Mouse (Mus musculus) heart, postnatal 25 days (tissue): ENCODE measurements at regions not wholly inside any gene's neighbourhood (a gene's known extent, or its start where the extent isn't known, plus 50 kb on each side); places are given as distances from the start of the nearest gene placed in this dataset.

ENCODE experiments used
- DNase-seq: peaks from one replicate; pipeline ENCODE4 v3.0.0; 2022; ENCODE audit warnings: low spot score
- intact Hi-C: fragments of 180-260 bp; cut with DNase I; formaldehyde crosslinking; loops from one replicate; pipeline ENCODE4 v1.15.1; 2025

DNA sequence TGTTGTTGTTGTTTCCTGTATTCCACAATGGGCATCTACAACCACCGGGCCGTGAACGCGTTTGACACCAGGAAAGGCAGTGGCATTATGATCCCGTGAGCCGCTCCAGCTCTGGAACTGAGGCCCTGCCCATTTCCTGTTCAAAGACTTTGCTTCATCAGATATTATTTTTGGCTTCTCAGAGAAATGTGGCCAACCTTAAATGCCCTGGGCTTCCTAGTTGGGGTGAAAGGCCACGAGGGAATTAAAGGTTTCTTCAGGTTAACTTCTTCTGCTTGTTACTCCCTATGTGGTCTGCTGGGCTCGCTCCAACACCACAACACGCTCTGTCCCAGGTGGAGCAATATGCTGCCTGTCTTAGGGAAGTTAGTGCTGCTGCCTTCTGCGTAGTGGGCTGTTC, 249.8 kb downstream of the Cog6 start:
- no peak for DNase-seq
- intact Hi-C loops, result no loop called here

DNA sequence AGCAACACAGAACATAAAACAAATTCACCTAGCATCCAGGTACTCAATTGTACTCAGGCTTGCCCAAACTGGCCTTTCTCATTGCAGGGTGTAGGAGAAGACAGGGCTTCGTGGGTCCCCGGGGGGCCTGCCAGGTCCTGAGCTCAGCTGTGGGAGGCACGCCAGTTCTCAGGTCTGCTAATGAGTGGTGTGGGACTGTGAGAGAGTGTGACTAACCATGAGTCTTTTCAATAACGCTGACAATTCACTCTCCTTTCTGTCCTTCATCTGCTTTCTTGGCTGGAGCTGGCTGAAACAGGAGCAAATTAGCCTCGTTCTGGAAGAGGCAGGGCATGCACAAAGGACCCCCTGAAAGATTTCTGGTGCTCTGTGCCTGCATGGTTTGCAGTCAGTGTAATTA, 250.2 kb downstream of the Cog6 start:
- intact Hi-C loops, result no loop called here
- DNase-seq, result no peak

DNA sequence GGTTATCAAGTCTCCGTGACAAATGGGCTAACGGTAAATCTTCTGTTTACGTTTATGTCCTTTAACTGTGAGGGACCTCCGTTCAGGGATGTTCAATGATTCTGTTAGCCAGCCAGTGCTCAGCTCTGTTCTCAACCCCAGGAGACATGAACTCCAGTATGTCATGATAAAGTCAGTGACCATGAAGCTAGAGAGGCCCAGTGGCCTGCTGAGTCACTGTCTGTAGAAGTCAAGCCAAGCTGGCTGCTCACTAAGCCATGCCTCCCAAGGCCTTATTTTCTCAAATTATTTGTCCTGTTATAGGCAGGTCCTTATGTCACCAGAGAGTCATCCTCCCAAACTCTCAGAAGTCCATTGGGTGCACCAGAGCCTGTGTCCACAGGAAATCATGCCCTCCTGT, 252.9 kb downstream of the Cog6 start:
- intact Hi-C loops, result loop anchor here (5.0 kb wide), 1 partner anchor 78 kb away; no protein-coding TSS in a partner anchor

DNA sequence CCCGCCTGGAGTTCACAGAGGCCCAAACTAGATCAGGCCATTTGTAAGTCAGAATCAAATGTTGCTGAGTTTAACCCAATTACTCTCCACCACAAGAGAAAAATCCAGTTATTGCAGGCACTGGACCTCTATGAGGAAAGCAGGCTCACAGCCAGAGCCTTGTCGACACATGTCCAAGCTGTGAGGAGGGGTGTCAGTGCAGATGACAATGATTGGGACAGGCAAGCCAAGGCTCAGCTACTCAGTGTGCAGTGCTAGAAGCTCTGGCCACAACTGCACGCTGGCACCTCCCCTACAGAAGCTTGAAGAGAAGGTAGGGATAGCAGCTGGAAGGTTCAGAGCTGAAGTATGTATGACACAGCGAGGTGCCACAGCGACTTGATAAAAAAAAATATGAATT, 253.4 kb downstream of the Cog6 start:
- intact Hi-C loops, result loop anchor here (5.0 kb wide), 1 partner anchor 79 kb away; no protein-coding TSS in a partner anchor
- DNase-seq, result no peak

More for the DNA sequence above, 252.9 kb downstream of the Cog6 start:
- peak; percentile 15 for DNase-seq

DNA sequence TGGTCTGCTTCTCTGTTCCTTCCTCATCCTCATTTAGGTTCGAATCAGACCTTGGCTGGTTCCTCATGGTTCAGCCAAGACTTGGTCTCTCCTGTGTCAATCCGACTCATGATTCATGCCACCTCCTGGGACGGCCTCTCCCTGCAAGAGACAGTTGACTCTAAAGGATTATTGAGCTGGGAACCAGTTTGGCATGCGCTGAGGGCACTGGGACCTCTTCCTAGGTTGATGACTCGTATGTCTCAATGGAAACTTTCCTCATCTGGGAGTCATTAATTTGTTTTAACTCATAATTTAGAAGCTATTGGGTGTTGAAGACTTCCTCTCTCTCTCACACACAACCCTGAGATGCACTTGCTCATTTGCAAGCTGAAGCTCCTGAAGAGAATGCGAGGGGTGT, 254.5 kb downstream of the Cog6 start:
- DNase-seq, result no peak
- intact Hi-C loops, result loop anchor here (5.0 kb wide), 1 partner anchor 80 kb away; no protein-coding TSS in a partner anchor

DNA sequence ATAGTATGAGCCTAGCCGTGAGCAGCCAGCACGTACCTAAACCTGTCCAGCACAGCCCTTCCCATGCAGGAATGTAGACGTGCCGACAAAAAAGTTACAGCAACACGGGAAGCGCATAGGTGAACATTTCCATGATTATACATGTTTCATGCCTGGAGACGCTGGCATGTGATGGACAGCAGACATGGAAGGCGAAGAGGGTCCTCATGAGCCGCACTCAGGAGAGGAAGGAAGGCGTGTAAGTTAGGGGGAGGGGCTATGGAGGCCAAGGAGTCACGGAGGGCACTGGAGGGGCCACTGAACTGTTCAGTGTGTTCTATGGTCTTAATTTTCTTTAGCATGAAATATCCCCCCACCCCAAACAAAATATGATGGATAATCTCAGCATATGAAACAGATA, 257.2 kb downstream of the Cog6 start:
- DNase-seq, result no peak
- intact Hi-C loops, result loop anchor here (2.0 to 5.0 kb wide), 3 partner anchors 82 to 497 kb away; no protein-coding TSS in a partner anchor

DNA sequence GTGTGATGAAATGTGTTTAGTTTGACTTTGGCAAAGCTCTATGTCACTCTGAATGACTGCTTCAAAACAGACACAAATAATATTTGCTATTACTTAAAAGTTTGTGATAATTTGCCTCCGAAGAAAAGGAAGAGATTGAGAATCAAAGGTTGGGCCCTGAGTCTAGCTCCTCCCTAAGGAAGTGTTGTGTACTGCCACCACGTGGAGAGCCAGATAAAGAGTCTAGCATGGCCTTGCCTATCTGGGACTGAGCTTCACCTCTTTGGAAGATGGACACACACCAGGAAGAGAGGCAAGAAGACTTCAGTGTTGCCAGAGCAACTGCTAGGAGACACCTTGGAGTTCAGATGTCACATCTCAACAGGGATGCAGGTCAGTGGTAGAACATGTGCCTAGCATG, 258.5 kb downstream of the Cog6 start:
- DNase-seq, result peak; percentile 15
- intact Hi-C loops, result loop anchor here (2.0 to 5.0 kb wide), 2 partner anchors 126 to 496 kb away; no protein-coding TSS in a partner anchor

DNA sequence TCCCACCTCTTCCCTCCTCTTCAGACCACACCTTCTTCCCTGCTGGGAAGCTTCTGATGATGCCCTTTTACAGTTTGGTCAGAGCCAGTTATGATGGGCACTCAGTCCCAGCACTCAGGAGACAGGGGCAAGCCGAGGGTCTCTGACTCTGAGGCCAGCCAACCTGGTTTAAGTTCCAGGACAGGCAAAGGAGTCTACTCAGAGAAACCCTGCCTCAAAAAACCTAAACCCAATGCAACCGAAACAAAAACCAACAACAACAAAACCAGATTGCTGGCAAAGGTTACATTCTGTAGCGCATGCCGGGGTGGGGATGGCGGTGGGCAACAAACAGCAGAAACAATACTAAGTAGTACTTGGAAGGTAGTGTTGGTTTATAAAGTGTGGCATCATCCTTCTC, 260.2 kb downstream of the Cog6 start:
- intact Hi-C loops, result loop anchor here (5.0 kb wide), 1 partner anchor 125 kb away; no protein-coding TSS in a partner anchor
- DNase-seq, result no peak

DNA sequence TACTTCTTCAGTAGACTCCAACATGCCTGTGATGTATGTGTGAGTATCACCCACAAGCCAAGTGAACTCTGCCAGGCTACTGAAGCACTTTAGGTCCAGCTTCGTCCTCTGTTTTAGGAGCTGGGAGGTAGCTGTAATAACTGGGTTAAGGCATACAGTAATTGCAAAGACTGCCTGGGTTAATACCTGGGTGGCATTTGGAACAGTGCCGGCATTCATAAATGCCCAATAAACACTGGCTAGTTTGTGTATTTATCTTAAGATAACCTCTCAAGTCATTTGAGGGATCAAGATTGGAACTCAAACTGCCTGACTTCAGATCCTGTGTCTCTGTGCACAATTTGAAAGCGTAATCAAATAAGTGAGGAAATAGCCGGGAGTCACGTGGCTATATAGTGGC, 261.0 kb downstream of the Cog6 start:
- DNase-seq, result no peak
- intact Hi-C loops, result loop anchor here (5.0 kb wide), 1 partner anchor 124 kb away; no protein-coding TSS in a partner anchor

DNA sequence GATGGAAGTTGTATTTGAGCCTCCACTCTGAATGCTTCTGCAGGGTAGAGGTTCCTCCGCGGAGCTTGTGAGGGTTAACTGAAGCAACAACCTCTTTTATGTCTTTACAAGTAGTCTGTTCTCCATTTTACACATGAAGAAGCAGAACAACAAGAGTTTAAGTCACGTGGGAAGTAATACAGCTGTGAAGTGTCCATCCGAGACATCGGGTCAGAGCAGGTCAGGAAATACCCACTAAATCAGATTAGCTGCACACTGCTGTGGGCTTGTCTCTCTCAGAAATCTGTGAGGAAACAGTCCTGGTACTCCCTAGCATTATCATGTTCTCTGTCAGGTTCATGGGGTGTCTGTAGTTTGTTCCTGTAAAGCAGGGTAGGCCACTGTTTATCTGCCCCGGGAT, 262.1 kb downstream of the Cog6 start:
- intact Hi-C loops, result loop anchor here (5.0 kb wide), 1 partner anchor 123 kb away; no protein-coding TSS in a partner anchor
- DNase-seq, result no peak

DNA sequence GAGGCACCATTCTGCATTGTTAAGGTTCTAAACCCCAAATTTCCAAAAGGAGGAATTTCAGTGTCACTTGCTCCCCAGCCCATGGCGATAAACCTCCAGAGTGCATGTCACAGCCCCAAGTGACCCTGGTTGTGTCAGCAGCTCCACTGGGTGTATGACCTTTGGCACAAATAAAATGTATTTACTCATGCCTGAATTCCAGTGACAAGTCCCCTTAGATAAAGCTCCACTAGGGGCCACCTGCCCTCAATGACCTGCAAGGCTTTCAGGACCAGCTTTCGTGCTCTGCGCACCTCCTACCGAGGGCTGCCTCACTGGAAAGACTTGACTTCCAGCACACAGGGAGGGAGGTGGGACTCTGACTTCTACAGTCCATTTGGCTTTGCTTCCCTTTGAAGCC, 262.6 kb downstream of the Cog6 start:
- intact Hi-C loops, result no loop called here

DNA sequence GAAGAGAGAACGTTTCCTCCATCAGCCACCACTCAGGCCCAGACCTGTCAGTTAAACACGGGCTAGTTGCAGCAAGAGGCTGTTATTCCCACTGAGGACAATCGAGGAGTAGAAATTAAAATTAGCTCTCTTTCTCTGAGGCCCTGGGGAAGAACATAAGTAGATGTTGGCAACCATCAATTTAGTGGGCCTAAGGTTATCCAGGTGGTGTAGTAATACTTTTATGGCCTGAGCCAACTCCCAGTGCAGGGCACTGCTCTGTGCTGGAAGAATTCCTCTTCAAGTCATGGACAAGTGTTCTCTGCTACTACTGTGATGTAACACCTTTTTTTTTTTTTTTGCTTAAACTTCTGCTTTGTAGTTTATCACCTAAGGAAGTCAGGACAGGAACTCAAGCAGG, 270.1 kb downstream of the Cog6 start:
- intact Hi-C loops, result no loop called here
- no peak for DNase-seq

More for the DNA sequence above, 262.6 kb downstream of the Cog6 start:
- DNase-seq, result no peak

DNA sequence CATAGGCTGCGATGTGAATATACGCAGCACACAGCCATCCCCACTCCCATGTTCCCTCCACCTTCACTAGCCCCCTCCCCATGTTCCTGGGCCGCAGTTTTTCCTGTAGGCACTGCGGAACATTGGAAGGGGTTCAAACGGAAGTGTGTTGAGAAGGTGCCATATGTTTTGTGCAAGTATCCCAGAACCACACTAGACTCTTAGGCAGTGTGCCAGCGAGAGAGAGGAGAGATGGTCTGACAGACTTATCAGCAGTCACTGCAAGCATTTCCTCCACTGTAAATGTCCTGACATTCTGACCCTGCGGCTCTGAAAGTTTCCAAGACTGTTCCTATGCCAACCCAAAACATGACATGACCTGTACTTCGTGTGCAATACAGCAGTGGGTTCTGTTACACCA, 272.7 kb downstream of the Cog6 start:
- DNase-seq, result no peak
- intact Hi-C loops, result no loop called here

DNA sequence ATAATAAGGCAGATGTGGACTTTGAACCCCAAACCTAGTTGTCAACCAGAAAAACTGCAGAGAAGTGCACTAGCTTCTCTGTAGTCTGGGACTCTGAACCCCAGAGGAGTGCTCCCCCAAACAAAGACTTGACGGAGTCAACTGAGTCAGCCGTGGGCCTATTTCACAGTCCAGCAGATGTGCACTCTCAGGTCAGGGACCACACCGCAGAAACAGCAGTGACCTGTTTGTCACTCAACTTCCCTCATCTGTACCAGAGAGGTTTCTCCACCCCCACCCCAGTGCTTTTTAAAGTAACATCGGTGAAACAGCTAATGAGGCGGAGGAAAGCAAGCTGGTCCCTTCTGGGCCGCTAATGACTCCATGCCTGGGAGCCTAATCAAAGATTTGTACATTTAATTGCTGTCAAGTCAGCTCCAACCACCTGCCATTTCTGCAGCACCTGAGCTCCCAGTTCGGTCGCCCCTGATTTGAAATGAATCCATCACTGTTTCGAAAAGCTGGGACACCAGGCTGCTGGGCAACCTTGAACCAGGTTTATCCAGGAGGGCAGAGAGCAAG, 276.5 kb downstream of the Cog6 start:
- intact Hi-C loops, result no loop called here
- DNase-seq, result no peak

DNA sequence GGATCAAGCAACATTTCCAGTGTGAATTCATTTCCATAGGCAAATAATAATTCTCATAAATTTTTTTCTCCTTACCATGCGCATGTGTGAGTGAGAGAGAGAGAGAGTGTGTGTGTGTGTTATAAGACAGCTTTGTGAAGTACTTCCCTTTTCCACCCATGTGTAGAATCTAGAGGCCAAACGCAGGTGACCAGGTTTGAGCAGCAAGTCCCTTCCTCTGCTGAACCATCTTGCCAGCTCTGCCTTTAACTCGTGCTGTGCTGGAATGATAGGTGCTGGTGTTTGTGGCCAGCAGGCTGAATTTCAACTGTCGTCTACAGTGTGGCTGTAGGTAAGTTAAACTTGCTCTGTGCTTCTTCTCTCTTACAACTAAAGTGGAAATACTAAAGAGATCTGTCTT, 277.5 kb downstream of the Cog6 start:
- intact Hi-C loops, result no loop called here
- DNase-seq, result no peak

DNA sequence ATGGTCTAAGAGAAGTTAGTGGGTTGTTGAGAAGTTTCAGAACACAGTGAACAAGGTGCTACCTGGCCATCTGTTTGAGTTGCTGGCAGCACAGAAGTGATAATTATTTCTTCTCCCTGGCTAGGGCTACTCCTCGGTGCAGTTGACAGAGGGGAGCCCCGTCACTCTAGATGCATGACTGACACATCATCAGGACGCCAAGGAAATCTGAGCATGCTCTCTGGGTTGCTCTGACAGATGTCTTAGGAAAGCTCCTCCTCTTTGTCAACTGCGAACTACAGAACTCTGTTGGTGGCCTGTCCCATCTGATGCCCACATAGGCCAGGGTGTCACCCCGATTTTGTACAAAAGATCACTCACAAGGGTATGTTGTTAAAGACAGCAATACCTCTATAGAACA, 278.7 kb downstream of the Cog6 start:
- no peak for DNase-seq
- intact Hi-C loops, result no loop called here

DNA sequence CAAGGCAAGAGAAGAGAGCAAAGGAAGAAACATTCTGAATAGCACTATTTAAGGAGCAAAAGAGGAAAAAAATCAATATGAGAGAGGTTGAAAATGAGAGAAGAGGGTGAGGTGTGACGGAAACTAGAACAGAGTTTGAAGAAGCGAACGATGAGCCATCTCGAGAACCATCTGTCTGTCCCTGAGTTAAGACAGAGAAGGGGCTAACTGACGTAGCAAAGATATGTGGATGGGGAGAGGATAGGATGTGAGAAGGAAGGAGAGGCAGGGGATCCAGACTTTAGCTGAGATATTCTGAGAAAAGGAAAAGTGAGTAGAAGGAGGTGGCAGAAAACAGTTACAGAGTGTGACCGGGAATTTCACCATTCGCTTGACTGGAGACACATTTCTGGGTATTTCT, 281.1 kb downstream of the Cog6 start:
- intact Hi-C loops, result no loop called here
- DNase-seq, result no peak

DNA sequence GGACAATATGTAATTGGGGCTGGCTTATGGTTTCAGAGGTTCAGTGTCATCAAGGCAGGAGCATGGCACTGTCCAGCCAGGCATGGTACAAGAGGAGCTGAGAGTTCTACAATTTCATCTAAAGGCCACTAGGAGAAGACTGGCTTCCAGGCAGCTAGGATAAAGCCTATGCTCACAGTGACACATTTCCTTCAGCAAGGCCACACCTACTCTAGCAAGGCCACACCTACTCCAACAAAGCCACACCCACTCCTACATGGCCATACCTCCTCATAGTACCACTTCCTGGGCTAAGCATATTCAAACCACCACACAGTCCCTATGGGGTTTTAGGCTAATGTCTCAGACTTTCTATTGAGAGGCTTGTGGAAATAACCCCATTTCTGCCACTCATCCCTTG, 285.1 kb downstream of the Cog6 start:
- no peak for DNase-seq
- intact Hi-C loops, result no loop called here

DNA sequence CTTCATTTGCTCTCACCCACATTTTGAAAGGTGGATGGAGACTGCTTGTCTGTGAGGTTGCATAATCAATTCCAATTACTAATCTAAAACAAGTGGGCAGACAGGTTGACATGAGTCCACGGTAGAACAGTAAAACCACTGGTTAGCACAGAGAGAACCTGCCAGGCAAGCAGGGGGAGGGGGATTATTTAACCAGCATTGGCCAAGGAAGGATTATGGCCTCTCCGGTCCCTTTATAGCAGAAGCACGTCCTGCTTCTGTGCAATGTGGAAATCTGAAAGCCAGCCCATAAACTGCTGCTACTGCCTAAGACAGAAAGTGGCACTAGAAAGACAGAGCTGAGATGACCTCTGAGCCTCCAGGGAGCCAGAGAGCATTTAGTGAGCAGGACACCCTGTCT, 285.5 kb downstream of the Cog6 start:
- intact Hi-C loops, result no loop called here
- no peak for DNase-seq

DNA sequence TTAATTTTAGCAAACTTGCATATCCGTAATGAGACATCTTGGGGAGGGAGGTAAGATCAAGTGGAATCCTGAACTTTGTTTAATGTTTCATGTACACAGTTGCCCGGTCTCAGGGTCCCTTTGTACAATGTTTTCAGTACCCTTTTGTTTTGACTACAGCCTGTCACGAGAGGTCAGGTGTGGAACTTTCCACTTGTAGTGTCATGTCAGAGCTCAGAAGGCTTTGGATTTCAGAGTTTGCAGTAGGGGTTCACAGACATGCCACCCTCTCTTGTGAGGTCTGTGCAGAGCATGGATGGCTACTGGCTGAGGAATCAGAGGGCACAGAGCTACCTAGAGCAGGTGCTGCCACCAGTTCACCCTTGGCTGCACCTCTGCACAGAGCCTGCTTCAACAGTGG, 287.3 kb downstream of the Cog6 start:
- DNase-seq, result no peak
- intact Hi-C loops, result no loop called here

DNA sequence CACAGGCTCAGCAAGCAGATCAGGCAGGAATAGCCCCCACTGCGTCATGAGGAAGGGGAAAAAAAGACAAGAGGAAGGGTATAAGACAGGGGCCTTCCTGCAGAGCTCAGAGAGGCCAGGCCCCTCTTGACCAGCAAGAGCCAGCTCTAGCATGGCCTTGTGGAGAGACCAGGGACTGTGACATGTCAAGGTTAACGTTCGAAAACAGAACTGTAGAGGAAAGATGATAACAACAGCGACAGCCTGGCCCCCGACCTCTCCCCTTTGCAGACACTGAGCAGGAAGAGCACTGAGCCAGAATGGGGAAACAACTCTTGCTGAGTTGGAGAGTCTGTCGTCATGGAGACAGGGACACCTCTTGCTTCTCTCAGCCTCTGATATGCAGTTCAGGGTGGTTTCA, 288.2 kb downstream of the Cog6 start:
- DNase-seq, result no peak
- intact Hi-C loops, result no loop called here

DNA sequence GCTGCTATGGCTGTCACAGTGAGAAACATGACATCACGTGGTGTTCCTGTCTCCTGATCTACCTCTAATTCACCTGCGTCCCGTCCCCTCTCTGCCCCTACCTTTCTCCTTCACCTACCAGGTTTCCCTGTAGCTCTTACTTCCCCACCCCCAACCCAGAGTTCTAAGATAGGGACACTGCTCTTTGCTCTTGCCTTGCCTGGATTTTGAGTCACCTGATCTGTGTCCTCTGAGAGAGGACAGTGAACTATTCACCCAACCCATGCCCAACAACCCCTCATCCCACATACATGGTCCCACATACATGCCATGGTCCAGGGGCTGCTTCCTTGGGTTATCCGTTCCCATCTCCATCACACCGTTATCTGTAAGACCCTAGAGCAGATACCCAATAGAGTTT, 288.6 kb downstream of the Cog6 start:
- intact Hi-C loops, result no loop called here
- no peak for DNase-seq
